Mouse (Mus musculus): ENCODE data around the gene Ano6. TPM values are rescaled to one million over a fixed set of nuclear protein-coding genes. Genes with fewer than 3 reads are reported as not detected.
A peak's percentile ranks its signal among the peaks of the same experiment; 100 is the strongest.

Gene Ano6
- total RNA-seq, 2 experiments from 2014 or later, result 21.1 to 22.2 TPM

DNA sequence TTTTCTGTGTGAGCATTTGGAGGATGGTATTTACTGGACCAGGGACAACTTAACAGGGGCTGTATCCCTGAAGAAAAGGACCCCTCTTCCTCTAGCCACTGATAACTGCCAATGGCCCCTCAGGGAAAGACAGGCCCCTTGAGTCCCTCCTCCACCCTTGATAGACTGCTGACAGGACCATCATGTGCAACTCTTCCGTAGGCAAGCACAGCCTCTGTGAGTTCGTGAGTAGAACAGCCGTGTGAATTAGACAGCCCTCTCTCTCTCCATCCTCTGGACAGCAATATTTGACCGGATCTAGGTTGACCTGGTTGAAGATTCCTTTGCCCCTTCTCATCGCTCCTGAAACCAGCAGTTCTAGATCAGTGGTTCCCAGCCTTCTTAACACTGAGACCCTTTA, 111.8 kb downstream of the Ano6 start:
- no peak for DNase-seq (ENCODE audit: low spot score in 2 of 2)
- intact Hi-C loops (cut with DNase I), result no loop called here

DNA sequence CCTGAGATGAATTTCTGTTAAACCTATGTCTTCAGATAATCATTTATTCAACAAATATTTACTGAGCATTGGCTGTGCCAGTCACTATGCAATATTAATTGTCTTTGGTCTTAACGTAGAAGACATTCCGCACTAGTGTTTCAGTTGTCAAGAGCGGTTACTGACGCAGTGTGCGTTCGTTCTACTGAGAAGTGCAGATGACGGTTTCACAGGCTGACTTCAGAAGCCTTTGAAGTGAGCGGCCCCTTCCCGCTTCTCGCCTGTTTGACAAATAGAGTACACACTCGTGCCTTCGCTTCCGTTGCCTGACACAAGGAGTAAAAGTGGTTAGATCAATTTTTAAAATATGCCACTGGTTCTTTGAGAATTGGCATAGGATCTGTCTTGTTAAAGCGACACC, 113.6 kb downstream of the Ano6 start:
- no peak for DNase-seq (ENCODE audit: low spot score in 2 of 2)

DNA sequence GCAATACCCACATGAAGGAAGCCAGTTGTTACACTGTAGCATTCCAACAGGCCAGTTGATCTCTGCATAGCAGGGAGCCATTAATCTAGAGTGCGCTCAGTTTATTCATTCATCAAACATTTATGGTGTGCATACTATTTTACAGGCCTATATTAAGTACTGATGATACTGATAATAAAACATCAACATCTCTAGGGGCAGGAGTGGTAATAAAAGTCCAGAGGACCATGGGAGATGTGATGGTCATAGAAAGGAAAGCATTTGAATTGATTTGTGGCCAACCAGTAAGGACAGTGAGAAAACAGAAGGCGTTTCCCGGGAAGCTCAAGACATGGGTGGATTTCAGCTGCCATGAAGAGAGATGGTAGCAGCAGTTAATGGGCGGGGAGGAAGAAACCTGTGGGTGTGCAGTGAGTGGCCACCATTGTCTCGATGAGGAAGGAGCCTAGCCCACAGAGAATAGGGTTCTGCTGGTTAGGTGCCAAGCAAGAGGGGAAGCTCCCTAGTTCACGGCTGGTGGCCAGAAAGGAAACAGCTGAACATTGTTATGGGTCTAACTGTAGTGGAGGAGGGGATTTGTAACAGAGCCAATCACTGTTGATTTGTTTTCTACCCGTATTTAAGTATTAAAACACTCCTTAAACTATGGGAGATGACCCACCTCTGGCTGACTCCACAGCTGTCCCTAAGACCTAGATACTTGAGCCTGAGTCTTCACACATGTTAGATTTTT, 115.5 kb downstream of the Ano6 start:
- DNase-seq (ENCODE audit: low spot score in 2 of 2), result peak in 1 of 2 experiments; percentile 33
- intact Hi-C loops (cut with DNase I), result no loop called here

More for the DNA sequence above, 113.6 kb downstream of the Ano6 start:
- intact Hi-C loops (cut with DNase I), result no loop called here

DNA sequence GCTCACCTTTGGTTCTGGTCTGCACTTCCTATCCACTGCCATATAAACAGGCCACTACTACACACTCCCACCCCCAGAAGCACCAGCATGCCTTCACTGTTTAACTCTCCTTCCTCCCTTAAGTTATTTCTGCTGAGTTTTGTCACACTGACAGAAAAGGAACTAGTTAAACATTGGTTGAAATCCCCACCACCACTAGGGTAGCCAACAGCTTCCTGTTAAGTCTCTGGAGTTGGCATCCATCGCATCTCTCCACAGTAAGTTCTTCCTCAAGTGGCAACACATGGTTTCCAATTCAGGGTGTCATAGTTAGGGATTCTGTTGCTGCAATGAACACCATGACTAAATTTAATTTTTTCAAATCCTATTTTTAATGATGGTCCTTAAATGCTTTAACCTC, 116.2 kb downstream of the Ano6 start:
- peak in 1 of 2 experiments; percentile 25 for DNase-seq (ENCODE audit: low spot score in 2 of 2)
- intact Hi-C loops (cut with DNase I), result no loop called here

DNA sequence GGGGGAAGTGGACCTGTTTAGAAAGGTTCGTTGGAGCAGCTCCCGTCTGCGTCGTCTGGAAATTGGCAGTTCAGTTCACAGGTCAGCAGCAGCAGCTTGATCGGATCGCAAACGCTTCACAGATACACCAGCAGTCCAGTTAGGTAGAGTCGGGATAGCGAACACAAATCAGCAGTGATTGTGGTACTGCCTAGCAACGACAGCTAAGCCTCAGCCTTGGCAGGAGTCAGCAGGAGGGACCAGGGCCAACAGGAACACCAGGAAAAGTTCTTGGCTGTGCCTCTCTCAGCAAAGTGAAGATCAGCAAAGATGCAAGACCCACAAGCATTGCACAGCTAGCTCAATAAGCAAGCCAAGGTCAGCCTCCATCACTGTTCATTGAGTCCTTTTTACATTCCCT, 116.7 kb downstream of the Ano6 start:
- DNase-seq (ENCODE audit: low spot score in 2 of 2), result peak; percentile 42 to 69
- intact Hi-C loops (cut with DNase I), result no loop called here

DNA sequence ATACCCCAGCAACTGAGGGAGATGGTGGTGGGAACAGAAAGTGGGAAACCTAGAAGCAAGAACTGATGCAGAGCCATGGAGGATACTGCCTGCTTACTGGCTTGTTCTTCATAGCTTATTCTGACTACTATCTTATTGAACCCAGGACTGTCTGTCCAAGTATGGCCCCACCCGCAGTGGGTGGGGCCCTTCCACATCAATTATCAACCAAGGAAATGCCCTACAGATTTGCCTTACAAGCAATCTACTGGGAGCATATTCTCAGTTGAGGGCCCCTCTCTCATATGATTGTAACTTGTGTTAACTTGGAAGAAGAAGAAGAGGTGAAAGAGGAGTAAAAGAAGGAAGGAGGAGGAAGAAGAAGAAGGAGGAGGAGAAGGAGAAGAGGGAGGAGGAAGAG, 117.3 kb downstream of the Ano6 start:
- intact Hi-C loops (cut with DNase I), result no loop called here
- no peak for DNase-seq (ENCODE audit: low spot score in 2 of 2)

DNA sequence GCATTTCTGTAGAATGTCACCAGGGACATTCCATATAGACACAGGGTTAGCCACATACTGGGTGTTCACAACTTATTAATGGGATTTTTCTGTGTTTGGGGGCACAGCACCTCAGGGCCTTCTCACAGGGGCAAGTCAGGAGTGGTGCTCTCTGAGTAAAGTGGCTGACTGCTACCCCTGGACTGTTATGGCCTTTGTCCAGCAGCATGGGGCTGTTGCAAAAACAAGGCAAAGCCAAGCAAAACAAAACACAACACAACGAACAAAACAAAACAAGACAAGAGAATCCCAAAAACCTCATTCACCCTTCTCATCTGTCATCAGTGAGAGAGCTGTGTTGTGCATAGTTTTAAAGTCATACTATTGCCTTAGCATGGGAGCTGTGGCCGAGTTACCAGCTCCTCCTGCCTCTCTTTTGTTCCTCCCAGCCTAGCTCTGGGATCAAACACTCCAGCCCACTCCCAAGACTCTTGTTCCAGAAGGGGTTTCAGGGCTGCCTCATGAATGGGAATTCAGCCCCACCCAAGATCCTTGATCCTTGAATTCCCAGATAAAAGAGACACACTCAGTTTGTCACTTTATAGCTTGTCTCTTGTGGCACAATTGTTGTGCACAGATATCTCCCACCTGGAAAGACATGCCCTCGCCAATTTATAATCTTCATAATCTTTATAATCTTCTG, 119.6 kb downstream of the Ano6 start:
- no peak for DNase-seq (ENCODE audit: low spot score in 2 of 2)
- intact Hi-C loops (cut with DNase I), result no loop called here

DNA sequence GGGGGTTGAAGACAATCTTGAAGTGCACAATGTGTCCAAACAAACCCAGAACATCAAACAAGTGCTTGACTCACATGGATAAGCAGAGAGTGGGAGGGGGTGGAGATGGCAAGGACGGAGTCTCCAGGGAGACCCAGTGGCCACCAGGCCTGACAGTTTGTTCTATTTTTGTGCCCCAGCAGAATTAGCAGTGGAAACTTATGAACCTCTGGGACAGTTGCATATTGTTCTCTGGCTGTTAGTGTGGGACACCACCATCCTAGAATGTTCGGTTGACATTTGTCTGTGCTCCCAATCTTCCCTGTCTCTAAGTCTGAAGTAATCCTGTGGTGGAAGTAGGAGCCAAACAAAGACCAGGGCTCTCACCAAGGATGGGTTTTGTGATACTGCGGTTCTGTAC, 124.3 kb downstream of the Ano6 start:
- intact Hi-C loops (cut with DNase I), result no loop called here
- no peak for DNase-seq (ENCODE audit: low spot score in 2 of 2)

DNA sequence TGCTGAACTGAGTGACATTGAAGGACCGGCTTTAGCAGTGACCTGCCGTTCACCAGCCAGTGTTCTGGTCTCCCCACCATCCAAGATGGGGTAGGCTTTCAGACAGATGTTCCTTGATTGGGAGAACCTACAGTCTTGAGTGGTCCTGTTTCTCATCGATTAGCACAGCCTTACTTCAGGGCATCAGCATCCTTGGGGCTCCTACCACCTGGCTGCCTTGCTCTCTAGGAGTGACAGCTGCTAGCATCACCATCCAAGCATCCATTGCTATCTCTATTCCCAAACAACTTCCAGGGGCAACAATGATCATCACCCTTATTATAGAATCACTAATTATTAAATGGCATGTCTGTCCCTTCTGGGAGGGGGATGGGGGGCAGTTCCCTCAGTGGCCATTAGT, 124.8 kb downstream of the Ano6 start:
- intact Hi-C loops (cut with DNase I), result no loop called here
- no peak for DNase-seq (ENCODE audit: low spot score in 2 of 2)

DNA sequence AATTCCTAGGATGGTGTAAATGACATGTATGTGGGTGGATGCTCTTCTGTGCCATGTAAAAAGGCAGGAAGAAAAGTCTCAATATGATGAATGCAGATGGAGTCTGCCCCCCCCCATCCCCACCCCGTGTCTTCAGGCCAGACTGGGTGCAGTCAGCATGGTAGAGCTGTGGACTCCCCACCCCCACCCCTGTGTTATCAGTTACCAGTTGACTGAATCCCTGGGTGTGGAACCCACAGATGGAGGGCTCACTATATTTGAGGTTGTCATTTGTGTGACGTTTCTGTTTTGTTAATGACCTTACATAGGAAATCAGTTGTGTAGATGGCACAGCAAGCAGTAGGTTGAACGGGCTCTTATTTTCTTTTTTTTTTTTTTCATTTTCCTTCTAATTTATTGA, 126.7 kb downstream of the Ano6 start:
- intact Hi-C loops (cut with DNase I), result no loop called here
- DNase-seq (ENCODE audit: low spot score in 2 of 2), result no peak

DNA sequence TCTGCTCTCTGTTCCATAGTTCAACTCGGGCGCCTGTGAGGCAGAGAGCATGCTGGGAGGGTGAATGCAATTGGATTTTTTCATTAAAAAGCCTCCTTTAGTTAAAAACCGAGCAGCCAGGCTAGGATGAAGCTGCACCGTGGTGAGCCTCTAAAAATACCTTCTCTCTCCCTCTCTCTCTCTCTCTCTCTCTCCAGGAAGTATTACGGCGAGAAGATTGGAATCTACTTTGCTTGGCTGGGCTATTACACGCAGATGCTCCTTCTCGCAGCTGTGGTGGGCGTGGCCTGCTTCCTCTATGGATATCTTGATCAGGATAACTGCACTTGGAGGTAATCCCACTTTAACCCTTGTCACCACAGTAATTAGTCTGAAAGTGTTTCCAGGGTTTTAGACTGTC, 129.4 kb downstream of the Ano6 start:
- intact Hi-C loops (cut with DNase I), result no loop called here
- peak; percentile 32 to 51 for DNase-seq (ENCODE audit: low spot score in 2 of 2)

DNA sequence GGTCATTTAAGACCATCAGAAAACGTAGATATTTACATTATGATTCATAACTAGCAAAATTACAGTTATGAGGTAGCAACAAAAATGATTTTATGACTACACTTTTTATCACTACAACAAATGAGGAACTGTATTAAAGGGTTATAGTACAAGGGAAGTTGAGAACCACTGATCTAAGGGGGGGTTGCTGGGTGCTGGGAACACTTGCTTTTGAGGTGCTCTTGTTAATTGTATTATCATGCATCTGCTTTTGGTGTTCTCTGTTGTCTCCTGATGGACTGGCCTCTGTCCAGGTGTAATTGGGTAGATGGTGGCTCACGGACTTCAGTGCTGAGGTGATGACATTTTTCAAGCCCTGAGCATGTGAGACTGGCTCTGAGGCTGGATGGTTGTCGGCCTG, 130.4 kb downstream of the Ano6 start:
- intact Hi-C loops (cut with DNase I), result no loop called here
- DNase-seq (ENCODE audit: low spot score in 2 of 2), result no peak

DNA sequence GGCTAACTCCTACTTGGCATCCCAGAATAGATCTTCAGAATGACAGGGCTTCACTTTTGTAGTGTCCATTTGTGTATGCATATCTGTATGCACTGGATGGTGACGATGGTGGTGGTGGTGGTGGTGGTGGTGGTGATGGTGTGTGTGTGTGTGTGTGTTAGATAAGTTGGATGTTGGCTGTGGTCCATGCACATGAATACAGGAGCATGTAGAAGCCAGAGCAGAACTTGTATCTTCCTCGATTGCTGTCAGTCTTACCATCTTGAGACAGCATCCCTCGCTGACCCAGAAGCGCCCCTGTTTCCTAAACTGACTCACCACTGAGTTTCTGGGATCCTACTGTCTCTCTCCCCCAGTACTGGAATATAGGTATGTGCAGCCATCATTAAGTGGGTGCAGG, 131.0 kb downstream of the Ano6 start:
- no peak for DNase-seq (ENCODE audit: low spot score in 2 of 2)
- intact Hi-C loops (cut with DNase I), result no loop called here

DNA sequence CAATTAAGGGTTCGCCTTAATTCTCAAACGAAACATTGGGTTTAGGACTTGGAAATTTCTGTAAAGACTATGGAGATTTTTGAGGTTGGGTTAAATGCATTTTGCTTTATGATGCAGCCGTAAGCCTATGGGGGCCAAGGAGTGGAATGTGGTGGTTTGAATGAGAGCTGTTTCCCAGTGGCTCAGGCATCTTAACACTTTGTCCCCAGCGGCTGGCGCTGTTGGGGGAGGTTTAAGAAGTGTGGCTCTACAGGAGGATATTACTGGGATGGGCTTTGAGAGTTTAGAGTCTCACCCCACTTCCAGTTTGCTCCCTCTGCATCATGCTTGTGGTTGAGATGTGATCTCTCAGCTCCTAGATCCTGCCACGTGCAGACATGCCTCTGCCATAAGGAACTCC, 131.9 kb downstream of the Ano6 start:
- intact Hi-C loops (cut with DNase I), result no loop called here
- DNase-seq (ENCODE audit: low spot score in 2 of 2), result no peak

DNA sequence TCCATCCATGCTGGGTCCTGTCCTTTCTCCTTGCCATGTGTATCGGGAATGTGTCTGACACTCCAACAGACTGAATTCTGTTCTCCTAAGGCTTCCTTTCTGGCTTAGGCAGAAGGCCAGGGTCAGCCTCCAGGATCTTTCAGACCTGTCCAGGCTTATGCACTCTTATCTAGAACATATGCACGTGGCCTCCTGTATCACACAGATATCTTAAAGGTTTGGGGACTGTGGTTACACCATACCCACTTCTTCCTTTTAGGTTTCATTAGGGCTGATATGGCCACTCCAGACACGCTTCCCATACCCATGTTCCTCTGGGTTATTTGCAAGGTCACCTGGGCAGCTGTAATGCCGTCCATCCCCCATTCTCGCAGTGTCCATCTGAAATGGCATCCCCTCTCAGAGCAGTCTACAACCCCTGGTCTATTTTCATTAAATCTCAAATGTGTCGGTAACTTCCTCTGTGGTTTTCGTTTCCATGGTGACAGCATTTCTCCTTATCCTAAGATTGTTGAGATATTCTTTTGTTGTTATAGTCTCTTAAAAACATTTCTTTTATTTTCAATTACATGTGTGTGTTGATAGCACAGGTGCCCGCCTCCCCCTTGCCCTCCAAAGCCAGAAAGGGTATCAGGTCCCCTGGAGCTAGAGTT, 134.8 kb downstream of the Ano6 start:
- intact Hi-C loops (cut with DNase I), result no loop called here

DNA sequence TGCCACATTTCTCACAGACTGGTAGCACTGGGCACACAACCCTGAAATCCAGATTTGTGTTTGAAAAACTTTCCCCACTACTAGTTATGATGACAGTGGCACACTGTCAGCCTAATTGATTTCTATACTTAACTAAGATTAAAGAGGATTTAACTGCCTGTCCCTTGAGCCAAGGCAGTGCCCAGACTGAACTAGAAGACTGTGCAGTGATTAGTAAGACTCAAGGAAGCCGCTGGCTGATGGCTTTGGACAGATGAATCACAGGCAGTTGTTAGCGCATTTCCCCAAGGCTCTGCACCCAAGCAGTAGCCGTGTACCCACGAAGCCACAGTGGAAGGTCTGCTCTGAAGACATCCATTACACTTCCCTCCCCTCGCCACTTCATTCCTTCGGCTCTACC, 138.4 kb downstream of the Ano6 start:
- DNase-seq (ENCODE audit: low spot score in 2 of 2), result no peak
- intact Hi-C loops (cut with DNase I), result no loop called here

More for the DNA sequence above, 134.8 kb downstream of the Ano6 start:
- no peak for DNase-seq (ENCODE audit: low spot score in 2 of 2)

DNA sequence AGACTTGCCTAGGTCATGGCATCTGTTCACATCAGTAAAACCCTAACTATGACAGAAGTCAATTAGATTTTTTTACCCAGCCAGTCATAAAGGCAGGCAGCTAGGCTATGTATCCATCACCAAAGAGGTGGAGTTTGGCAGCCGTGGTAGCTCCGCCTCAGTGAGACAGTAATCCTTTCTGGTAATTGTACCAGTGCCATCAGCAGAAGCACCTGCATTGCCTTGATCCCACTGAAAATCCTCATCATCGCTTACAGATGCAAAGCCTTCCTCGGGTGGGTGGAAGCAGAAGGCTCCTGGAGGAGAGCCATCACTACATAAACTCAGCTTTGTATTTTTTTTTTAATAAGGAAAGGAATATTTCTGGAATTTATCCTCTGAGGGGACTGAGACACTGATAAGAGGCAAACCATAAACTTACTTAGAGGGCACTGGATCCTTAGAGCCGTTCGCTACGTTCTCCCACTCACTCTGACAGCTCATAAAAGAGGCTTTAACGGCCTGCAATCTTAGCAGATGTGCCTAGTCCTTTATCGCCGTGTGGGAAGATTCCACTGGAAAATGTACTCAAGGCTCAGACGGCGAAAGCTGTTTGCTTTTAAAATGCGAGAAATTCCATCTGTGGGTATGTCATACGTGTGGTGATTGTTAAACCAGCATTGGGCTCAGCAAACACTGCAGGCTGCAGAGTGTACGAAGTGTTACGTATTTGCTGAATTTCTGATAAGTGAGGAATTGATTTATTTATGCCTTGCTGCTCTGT, 140.6 kb downstream of the Ano6 start:
- peak; percentile 57 to 78 for DNase-seq (ENCODE audit: low spot score in 2 of 2)
- intact Hi-C loops (cut with DNase I), result loop anchor here (5.0 kb wide), 2 partner anchors 44 to 139 kb away; partner anchors contain the start of gene Ano6

DNA sequence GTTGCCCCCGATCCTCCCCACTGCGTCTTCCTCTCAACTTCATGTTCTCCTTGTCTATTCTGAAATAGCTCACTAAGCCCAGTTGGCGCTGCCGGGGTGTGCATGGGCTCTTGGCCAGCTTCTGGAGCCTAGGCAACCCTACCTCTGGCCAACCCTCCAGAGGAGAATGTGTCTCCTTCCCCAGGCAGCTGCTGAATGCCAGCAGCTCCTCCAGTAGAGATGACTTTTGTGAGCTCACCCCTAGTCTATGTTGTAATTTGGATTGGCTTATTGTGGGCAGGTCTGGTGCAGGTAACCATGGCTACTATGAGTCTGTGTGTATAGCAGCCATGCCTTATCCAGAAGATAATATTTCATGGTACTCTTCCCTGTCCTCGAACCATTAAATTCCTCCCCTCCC, 141.7 kb downstream of the Ano6 start:
- intact Hi-C loops (cut with DNase I), result loop anchor here (5.0 kb wide), 2 partner anchors 45 to 140 kb away; partner anchors contain the start of gene Ano6
- peak; percentile 64 to 80 for DNase-seq (ENCODE audit: low spot score in 2 of 2)

DNA sequence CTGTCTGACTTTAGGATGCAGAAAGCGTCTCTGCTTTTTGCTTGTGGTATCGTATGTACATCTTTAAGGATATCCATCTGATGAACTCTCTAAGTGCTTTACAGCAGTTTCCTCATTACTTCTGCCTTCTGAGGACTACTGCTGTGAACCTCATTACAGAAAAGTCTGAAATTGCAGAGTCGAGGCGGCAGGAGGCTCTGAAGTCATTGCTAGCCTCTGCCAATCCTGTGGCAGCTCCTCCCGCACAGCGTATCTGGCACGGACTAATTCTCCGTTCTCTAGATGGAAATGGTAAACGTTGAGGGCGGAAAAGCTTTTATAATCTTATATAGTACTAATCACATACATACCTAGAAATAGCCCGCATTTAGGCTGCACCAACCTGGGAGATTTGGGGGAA, 144.5 kb downstream of the Ano6 start:
- peak; percentile 40 to 81 for DNase-seq (ENCODE audit: low spot score in 2 of 2)
- intact Hi-C loops (cut with DNase I), result no loop called here

DNA sequence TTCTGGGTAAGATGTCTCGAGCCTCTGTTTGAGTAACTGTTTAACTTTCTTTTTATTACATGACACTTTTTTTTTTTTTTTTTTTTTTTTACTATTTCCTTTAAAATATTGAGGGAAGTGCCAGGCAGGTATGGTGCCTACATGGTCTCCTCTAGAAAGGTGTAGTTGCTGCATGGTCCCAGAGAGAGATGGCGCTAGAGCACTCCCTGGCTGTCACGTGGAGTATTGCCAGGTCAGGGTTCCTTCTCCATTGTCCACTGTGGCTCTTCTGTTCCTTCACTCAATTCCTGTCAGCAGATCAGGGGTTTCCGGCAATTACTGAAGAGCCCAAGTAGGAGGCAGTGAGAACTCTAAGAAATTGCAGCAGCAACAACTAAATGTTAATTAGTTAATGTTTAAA, 152.8 kb downstream of the Ano6 start:
- intact Hi-C loops (cut with DNase I), result loop anchor here (5.0 kb wide), 1 partner anchor 171 kb away; no protein-coding TSS in a partner anchor
- no peak for DNase-seq (ENCODE audit: low spot score in 2 of 2)

Measured in left cerebral cortex, postnatal 25 days (tissue).